Mouse (Mus musculus) frontal cortex, postnatal 36 days (tissue): Measurements from ENCODE around the gene Gm3409.
"Not testable (repeated sequence)": the region's sequence is repeated elsewhere in the genome, so short reads cannot be mapped to it uniquely, and the experiment has no call there.

ENCODE experiments used
- DNase-seq, 2 experiments: peaks; one replicate each; pipeline ENCODE4 v3.0.0; 2022; ENCODE audit warnings: low spot score in 2 of 2

Gene Gm3409

DNA sequence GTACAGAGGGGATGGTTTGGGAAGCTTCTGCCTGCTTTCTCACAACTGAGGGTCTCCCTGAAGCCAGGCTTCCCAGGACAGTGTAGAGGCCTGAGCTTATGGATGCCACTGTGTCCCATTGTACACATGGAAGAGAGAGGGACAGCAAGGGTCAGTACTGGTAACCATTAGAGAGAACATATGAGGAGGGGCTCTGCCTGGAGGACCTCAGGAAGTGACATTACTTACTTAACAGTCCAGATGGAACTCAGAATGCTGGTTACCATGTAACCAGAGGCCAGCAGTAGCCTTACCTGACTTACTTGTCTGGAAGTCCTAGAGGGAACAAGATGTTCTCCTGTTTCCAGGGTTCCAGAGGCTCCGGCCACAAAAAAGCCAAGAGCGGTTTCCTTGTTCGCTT is at the start of gene Gm3409:
TSS of gene Gm3409 (plus strand) at position 301 of the 400 bp plus-strand sequence.
- not testable (repeated sequence) for DNase-seq

DNA sequence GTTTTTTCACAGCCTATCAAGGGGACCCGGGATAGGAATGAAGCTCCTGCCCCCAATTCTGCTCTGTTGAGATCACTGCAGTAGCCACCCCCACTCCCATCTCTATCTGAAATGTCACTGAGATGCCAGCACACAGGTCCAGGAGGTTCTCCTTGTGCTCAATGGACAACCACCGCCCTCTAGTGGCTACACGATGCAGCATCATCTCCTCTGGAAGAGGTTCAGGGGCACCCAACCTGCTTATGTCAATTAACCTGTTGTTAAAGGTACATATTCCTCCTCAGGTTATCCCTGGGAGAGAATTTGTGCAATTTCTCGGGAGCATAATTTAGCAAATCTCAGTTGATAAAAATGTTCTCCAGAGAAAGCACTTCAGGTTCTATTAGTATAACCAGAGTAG is 48.5 kb upstream of the Gm3409 start:
- peak in 1 of 2 experiments; percentile 51 for DNase-seq

DNA sequence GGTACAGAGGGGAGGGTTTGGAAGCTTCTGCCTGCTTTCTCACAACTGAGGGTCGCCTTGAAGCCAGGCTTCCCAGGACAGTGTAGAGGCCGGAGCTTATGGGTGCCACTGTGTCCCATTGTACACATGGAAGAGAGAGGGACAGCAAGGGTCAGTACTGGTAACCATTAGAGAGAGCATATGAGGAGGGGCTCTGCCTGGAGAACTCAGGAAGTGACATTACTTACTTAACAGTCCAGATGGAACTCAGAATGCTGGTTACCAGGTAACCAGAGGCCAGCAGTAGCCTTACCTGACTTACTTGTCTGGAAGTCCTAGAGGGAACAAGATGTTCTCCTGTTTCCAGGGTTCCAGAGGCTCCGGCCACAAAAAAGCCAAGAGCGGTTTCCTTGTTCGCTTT is 46.4 kb upstream of the Gm3409 start, which contains the start of gene Gm6370:
TSS of gene Gm6370 (plus strand) at position 301 of the 400 bp plus-strand sequence.
- DNase-seq, result not testable (repeated sequence)

DNA sequence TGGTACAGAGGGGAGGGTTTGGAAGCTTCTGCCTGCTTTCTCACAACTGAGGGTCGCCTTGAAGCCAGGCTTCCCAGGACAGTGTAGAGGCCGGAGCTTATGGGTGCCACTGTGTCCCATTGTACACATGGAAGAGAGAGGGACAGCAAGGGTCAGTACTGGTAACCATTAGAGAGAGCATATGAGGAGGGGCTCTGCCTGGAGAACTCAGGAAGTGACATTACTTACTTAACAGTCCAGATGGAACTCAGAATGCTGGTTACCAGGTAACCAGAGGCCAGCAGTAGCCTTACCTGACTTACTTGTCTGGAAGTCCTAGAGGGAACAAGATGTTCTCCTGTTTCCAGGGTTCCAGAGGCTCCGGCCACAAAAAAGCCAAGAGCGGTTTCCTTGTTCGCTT is 35.3 kb upstream of the Gm3409 start, which contains the start of gene 4930449I24Rik:
TSS of gene 4930449I24Rik (plus strand) at position 301 of the 400 bp plus-strand sequence.
- not testable (repeated sequence) for DNase-seq

DNA sequence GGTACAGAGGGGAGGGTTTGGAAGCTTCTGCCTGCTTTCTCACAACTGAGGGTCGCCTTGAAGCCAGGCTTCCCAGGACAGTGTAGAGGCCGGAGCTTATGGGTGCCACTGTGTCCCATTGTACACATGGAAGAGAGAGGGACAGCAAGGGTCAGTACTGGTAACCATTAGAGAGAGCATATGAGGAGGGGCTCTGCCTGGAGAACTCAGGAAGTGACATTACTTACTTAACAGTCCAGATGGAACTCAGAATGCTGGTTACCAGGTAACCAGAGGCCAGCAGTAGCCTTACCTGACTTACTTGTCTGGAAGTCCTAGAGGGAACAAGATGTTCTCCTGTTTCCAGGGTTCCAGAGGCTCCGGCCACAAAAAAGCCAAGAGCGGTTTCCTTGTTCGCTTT is 23.6 kb upstream of the Gm3409 start, which contains the start of gene Gm3402:
TSS of gene Gm3402 (plus strand) at position 301 of the 400 bp plus-strand sequence.
- DNase-seq, result not testable (repeated sequence)

DNA sequence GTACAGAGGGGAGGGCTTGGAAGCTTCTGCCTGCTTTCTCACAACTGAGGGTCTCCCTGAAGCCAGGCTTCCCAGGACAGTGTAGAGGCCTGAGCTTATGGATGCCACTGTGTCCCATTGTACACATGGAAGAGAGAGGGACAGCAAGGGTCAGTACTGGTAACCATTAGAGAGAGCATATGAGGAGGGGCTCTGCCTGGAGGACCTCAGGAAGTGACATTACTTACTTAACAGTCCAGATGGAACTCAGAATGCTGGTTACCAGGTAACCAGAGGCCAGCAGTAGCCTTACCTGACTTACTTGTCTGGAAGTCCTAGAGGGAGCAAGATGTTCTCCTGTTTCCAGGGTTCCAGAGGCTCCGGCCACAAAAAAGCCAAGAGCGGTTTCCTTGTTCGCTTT is 11.9 kb upstream of the Gm3409 start, which contains the start of gene Gm3404:
TSS of gene Gm3404 (plus strand) at position 301 of the 400 bp plus-strand sequence.
- DNase-seq, result not testable (repeated sequence)

DNA sequence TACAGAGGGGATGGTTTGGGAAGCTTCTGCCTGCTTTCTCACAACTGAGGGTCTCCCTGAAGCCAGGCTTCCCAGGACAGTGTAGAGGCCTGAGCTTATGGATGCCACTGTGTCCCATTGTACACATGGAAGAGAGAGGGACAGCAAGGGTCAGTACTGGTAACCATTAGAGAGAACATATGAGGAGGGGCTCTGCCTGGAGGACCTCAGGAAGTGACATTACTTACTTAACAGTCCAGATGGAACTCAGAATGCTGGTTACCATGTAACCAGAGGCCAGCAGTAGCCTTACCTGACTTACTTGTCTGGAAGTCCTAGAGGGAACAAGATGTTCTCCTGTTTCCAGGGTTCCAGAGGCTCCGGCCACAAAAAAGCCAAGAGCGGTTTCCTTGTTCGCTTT is 18.4 kb downstream of the Gm3409 start, which contains the start of gene Gm3415:
TSS of gene Gm3415 (plus strand) at position 301 of the 400 bp plus-strand sequence.
- DNase-seq, result not testable (repeated sequence)

DNA sequence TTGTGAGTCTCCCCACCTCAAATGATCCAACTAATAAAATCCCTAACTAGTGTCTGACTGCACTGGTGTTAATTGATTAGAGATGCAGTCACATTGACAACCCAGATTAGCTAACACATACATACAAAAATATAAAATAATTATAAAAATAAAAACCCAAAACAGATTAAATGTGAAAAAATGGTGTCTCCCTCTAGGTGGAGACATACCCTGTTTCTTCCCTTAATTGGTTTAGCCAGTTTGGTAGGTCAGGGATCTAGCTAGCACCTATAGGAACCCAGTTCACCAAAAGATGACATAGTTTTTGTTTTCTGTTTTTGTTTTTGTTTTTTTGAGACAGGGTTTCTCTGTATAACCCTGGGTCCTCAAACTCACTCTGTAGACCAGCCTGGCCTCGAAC is 26.8 kb downstream of the Gm3409 start:
- no peak for DNase-seq

DNA sequence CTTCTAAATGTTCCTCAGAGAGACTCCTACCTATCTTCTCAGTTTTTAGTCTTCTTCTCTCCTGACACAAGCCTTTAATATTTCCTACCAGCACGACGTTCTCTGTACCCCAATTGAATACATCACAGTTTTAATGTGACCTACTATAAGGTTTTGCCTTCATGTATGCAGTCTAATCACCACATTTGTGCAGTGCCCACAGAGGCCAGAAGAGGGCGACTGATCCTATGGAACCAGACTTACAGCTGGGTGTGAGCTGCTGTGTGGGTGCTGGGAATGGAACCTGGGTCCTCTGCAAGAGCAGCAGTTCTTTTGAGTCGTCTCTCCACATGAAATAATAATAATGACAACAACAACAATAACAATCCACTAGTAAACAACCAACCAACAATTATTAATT is 29.6 kb downstream of the Gm3409 start:
- no peak for DNase-seq

DNA sequence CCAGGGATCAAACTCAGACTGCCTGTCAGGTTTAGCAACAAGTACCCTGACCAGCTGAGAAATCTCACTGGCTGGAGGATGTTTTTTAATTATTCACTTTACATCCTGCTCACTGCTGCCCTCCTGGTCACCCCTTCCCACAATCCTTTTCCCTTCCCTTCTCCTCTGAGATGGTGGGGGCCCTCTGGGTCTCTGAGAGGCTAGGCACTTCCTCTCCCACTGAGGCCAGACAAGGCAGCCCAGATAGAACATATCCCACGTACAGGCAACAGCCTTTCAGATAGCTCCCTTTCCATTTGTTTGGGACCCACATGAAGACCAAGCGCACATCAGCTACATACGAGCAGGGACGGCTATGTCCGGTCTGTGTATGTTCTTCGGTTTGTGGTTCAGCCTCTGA is 32.7 kb downstream of the Gm3409 start:
- DNase-seq, result not testable (repeated sequence)

DNA sequence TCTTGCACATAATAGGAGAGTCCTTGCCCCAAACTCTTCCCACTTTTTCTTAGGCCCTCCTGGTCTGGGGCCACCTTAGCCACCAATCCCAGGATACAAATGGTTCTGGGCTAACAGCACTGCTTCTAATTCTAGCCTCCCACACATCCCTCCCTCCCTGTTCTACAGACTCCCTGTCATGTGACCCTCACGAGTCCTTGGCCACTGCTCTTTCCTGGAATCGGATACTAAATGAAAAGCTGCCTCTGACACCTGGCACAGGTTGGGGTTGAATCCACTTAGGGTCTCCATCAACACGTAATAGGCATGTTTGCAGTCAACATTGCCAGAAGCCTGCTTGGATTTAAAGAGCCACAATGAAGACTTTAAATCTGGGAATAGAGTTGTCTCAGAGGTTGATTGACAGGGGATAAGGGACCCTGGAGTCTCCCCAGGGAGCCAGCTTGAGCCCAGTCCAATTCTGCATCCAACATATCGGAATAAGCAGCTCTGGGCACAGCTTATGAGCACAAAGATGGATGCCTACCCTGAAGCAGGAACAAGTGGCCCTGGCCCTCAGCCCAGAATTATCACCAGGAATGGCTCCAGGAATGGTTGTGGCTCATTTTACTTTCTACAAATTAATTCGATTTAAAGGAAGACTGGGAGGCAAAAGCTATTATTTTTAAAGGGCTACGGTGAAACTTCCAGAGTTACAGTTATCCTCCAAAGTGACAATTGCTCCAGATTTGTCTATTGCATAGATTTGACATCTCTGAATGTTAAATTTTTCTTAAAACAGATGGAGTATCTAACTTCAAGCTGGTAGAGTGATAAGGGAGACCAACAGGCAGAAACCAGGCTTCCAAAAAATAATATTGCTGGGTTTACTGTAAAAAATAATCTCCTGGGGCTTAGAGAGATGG is 34.6 kb downstream of the Gm3409 start:
- DNase-seq, result peak; percentile 55 to 73

DNA sequence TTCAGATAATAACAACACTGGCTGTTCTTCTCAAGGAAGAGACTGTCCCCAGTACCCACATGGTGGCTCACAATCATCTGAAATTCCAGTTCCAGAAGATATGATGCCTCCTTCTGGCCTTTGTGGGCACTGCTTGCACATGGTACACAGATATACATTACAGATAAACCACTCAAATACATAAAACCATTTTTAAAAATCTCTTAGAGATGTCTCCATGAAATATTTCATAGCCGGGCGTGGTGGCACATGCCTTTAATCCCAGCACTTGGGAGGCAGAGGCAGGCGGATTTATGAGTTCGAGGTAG is 35.2 kb downstream of the Gm3409 start:
- not testable (repeated sequence) for DNase-seq

DNA sequence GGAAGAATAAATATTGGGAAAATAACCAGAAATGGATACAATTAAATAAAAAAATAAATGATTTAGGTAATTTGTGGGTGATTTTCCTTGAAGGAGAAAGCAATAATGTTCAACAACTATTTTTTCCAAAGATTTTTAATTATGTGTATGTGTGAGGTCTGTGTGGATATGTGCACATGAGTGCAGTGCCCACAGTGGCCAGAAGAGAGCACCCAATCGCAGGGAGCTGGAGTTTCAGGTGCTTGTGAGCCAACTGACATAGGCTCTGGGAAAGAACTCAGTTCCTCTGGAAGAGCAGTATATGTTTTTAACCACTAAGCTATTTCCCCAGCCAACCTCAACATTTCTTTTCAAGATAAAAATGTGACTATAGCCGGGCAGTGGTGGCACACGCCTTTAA is 39.2 kb downstream of the Gm3409 start:
- DNase-seq, result no peak

DNA sequence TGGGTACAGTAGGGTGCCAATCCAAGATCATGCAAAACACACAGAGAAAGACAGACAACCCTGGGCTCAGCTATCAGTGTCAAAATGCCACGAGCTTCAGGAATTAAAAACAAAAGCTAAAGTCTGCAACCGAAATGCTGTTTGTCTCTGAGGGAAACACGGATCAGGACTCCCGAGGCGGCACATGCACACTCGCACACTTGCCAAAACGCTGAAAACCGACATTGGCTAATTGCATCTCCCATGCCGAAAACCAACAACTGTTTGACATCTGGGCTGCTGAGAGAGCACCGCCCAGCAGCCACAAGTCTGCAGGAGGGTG is 46.7 kb downstream of the Gm3409 start:
- DNase-seq, result peak in 1 of 2 experiments; percentile 42

DNA sequence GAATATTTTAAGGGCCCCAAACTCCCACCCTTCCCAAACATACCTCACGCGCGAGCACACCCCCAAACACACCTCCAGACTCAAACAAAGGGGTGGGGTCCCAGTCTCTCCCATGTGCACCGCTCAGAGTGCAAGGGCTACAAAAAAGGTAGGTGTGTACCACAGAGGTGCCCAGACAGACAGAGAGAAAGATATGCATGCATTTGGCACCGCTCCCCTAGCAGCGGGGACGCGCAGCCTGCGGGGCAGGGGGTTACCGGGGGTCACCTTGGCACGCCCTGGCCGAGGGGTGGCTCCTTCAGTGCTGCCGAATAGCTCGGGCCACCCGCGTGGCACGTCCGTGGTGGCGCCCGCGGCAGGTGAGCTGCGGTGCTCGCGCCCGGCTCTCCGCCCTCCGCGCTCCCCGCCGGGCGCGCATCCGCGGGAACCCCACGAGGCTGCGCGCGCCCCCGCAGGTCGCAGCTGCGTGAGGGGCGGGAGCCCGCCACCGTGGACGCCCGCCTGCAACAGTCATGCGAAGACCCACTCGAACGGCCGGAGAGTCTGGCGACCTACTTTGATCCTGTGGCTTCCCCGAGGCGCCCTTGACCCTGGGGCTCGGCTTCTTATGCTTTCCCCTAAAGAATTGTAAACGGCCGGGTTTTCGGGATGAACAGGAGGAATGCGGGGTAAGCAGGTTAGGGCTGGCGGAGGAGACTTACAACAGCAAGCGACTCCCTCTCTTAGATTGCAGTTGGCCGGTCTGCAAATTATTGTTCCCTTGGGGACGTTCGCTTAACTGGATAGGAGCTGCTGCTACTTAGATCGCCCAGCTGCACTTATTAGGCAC is 47.2 kb downstream of the Gm3409 start, which contains the start of gene Gpr12:
TSS of gene Gpr12 (minus strand) at position 762 of the 829 bp plus-strand sequence.
- peak; percentile 30 to 34 for DNase-seq

DNA sequence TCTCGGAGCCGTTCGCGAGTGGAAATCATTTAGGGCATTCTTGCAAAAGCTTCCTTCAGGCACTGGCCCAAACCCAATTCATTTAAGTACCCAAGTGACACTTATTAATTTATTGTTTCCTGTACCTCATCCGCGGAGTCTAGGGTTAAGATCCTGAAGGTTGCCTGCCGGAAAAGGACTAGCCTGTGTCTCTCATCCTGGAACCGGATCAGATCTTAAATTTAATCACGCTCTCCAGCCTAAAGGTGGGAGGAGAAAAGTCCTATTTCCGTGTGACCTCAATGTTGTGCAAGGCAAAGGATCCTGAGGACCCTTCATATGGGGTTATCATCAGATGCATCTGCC is 47.8 kb downstream of the Gm3409 start:
- no peak for DNase-seq

DNA sequence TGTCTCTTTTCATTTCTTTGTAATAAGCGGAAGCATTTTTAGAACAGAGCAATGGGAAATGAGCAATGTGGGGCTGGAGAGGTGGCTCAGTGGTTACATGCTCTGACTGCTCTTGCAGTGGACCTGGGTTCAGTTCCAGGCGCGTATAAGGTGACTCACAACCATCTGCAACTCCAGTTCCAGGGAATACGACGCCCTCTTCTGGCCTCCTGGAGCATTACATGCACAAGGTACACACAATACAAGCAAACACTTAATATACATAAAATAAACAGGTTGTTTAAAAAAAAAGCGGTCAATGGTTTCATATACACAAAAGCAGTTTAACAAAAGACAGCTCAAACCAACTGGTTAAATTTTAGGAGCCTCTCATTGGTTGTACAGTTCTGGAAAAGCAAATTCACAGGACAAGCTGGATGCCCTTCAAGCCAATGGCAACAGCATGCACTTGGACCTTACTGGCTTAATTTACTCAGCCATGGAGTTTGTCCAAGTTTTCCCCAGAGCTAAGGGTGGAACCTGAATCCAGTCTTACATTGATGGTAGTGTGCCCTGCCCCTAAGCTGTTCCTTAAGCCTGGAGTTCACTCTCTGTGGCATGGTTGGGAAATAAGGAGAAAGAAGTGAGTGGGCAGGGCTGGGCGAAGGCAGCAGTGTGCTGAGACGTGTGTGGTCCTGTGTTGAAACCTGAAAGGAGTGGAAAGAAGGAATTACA is 49.1 kb downstream of the Gm3409 start:
- no peak for DNase-seq
